Mouse (Mus musculus) embryo, embryonic 11.5 days (tissue): Measurements from ENCODE around the gene Pard3b.

ENCODE experiments used
- DNase-seq: peaks from one replicate; pipeline ENCODE4 v3.0.0-alpha.2; 2012; ENCODE audit warnings: low read depth, low spot score

Pard3b gene

DNA sequence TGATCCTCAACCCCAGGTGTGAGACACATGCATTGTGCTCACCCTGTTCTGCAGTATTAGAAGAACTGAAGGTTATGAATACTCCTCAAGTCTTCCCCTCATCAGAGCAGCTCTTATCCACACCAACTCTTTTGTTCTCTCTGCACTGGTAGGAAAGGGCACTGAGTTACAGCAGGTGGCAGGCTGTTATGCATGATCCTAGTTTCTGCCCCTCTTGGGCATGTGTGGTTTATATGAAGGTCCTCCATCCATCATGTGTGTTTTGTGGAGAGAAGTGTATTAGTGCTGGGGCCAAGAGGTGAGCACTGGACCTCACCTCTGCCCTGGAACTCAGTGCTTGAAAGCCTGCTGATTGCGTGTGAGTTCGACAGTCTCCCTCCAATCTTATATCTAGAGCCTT lies 994.3 kb downstream of the Pard3b start:
- DNase-seq = no peak

GRCm38 (mm10) chr1:62635203-62635602 lies 996.6 kb downstream of the Pard3b start:
- no peak for DNase-seq

DNA sequence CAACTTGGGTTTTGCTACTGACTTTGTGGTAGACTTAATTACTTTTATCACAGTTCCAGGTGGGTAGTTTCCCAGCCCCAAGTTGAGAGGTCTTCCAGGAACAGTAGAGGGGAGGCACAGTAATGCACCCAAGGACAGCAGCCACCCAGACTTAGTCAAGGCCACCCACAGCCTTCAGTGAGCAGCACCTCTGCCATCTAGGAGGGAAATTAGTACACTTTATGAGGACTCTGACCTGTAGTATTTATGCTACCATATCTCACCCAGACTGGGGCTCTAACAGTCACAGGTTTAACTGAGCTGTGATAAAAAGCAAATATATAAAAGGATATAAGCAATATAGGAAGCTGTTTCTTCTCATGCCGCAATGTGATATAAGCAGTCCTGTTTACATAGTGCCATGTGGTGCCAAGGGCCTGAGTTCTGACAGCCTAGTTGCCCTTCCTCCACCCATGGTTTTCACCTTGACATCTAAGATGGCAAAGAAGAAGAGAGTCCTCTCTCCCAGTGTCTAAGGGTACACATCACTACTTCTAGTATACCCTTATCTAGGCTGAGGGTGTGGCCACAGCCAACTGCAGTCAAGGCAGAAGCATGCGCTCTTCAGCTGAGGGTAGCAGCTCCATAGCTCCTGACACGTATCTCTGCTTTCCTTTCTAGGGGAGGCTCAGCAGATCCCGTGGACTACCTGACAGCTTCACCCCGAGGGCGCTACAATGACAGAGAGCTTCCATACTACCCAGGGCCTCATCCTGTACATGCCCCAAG lies 998.5 kb downstream of the Pard3b start:
- no peak for DNase-seq

- no peak for DNase-seq
Measured at GRCm38 (mm10) chr1:62639012-62639411, 1000.4 kb downstream of the Pard3b start.

DNA sequence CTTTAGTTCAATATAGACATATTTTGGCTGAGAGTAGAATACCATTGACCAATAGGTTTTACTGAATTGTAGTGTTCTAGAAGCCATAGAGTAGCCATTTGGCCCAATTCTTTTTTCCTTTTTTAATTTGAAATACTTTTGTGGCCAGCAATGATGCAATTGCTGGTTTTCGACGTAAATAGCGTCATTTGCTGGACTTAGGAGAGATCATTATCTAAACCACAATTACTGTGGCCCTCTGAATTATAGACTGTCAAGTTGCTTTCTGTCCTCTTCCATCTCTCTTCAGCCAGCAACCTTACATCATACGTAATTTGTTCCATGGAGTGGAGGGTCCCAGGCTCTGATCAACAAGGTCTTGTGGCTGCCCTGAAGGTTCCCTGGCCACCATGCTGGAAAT lies 1000.8 kb downstream of the Pard3b start:
- DNase-seq = no peak

GRCm38 (mm10) chr1:62644631-62645278 lies 1006.1 kb downstream of the Pard3b start:
- no peak for DNase-seq

GRCm38 (mm10) chr1:62646812-62647211 lies 1008.2 kb downstream of the Pard3b start:
- DNase-seq = no peak

DNA sequence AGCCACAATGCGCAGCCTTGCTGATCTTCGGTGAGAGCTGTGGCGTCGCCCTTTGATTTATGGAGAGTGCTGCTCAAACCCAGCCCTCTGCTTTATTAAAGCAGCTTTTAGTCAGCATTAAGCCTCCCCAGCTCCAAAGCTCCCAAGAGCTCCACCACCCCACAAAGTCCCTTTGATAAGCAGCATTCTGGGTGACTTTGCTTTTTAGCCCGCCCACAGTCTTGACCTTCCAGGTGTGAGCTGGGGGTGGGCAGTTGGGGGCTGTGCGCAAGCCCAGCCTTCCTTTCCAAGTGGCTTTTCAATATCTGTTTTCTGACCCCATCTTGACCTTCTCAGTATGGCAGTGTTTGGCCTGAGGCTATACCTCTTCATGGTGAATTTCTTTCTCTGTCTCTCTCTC lies 1009.5 kb downstream of the Pard3b start:
- DNase-seq = peak; percentile 39

- no peak for DNase-seq
Measured at GRCm38 (mm10) chr1:62648591-62648990, 1010.0 kb downstream of the Pard3b start.

- DNase-seq = no peak
Measured at GRCm38 (mm10) chr1:62650491-62650890, 1011.9 kb downstream of the Pard3b start.

- DNase-seq = no peak
Measured at GRCm38 (mm10) chr1:62654436-62654835, 1015.8 kb downstream of the Pard3b start.

DNA sequence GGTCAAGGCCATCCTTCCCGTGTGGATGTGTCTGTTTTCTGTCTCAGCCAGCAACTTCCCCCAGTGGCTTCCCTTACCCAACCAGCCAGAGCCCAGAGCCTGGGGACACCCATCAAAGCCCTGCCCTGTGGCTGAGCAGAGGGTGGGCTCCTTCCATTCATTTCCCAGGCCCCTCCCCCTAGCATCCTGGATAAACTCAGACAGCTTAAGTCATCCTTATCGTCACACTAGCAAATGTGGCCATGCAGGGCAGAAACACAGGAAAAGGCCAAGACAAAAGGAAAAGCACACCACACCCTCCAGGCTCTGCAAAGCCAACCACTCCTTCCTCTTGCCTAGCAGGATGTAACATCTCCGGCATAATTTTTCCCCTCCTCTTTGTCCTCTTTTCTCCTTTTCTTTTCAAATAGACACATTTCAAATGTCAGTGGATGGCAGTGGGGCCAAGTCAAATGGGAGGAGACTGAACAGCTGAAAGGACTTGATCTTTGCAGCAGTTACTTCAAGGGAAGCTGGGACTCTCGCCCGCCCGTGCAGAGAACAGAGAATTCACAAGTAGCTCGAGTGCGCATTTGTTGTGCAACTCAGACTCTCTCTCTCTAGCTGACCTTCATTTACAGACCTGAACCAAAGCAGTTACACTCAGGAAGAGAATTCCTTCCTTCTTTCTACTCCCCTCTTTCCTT lies 1026.5 kb downstream of the Pard3b start:
- DNase-seq = no peak

GRCm38 (mm10) chr1:62665771-62666730 lies 1027.4 kb downstream of the Pard3b start:
- DNase-seq = no peak

DNA sequence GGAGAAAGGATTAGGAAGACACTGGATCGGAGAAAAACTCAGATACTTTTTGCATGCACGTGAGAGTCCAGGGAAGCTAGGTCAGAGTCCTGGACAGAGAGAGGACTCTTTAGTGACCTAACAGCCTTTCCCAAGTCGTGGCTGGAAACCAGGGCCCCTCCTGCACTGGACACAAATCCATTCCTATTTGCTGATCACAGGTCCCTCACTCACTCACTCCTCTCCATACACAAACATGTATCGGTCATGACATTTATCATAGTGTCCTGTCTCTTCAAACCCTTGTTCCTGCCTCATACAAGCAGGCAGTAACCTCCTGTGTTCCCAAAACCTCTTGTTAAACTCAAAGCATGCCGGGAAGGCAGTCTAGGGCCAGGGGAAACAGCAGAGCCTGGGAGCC lies 1028.2 kb downstream of the Pard3b start:
- DNase-seq = no peak

DNA sequence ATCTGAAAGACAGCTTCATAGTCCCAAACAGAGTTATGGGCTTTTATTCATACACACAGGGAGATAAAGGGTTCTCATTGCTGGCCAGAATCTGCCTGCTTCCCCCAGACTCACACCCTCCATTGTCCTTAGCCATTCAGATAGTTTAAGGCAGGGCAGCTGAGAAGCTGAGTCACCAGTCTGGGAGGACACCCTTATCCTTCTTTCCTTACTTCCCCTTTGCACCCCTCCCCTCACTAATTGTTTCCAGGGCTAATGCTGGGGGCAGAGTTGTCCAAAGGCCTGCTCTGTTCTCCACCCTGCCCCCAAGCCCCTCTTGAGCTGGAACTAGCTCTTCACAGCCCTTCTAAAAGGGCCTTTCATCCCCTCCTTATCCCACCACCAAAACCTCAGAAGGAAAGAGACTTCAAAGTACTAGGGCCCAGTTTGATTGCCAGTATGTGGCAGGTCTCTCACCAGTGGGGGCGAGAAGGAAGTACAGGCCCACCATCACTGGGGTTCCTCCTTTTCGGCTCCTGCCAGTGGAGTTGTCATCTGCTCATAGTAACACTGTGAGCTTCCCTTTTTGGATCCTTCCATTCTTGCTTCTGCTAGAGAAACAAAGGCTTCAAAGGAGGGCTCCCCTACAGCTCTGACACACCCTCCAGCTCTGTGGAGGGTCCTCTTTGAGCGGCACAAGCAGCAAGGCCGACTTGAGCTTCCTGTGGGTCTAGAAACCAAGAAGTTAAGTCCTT lies 1040.2 kb downstream of the Pard3b start:
- no peak for DNase-seq

- DNase-seq = no peak
Measured at GRCm38 (mm10) chr1:62679466-62679865, 1040.8 kb downstream of the Pard3b start.

- DNase-seq = no peak
Measured at GRCm38 (mm10) chr1:62682456-62683385, 1044.1 kb downstream of the Pard3b start.

DNA sequence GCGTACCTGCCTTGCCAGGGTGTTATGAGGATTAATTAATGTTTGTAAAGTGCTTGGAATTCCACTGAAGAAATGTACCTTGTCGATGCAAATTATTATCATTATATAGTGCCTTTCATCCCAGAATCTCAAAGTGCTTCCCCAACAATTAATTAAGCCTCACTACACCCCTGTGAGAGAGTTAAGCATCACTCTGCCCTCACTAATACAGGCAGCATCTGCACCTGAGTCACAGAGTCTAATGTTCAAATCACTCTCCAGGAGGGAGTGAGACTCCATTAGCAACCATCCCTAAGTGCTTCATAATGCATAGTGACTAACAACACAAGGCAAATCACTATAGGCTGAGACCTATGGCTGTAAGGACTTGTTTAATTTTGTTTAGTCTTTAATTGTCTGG lies 1044.9 kb downstream of the Pard3b start:
- no peak for DNase-seq

- DNase-seq = no peak
Measured at GRCm38 (mm10) chr1:62687511-62687910, 1048.9 kb downstream of the Pard3b start.

- DNase-seq = no peak
Measured at GRCm38 (mm10) chr1:62691175-62691574, 1052.6 kb downstream of the Pard3b start.
